Mouse (Mus musculus) intestine, postnatal 0 days (tissue): Measurements from ENCODE around the gene Krt77. TPM values are rescaled to one million over a fixed set of nuclear protein-coding genes. Genes with fewer than 3 reads are reported as not detected.

Experiments
- ATAC-seq: fragments of 200-750 bp; cut with Nextera tagmentation; 2 replicates; pipeline ENCODE4 v1.8.0; 2017; ENCODE audit warnings: mild to moderate bottlenecking, moderate TSS enrichment, moderate library complexity
- H3K27ac ChIP-seq: fragments of 300-500 bp; sonication (generic); 2 replicates; pipeline ENCODE4 v1.5.1; 2014; ENCODE audit warnings: mild to moderate bottlenecking, low read depth, low read length, moderate library complexity
- H3K27me3 ChIP-seq: fragments of 300-500 bp; sonication (generic); replicated peaks from 2 replicates; pipeline ENCODE4 v1.6.1; 2014; ENCODE audit warnings: low read length, mixed read lengths; ENCODE audit not compliant: control insufficient read depth, insufficient read depth
- H3K36me3 ChIP-seq: fragments of 300-500 bp; sonication (generic); 2 replicates; pipeline ENCODE4 v1.6.1; 2014; ENCODE audit warnings: mild to moderate bottlenecking, moderate library complexity; ENCODE audit not compliant: control insufficient read depth, insufficient read depth
- H3K4me1 ChIP-seq: fragments of 300-500 bp; sonication (generic); replicated peaks from 2 replicates; pipeline ENCODE4 v1.6.1; 2014; ENCODE audit warnings: antibody characterized with exemption, low read length, mixed read lengths; ENCODE audit not compliant: control insufficient read depth, insufficient read depth
- H3K4me2 ChIP-seq: fragments of 300-500 bp; sonication (generic); replicated peaks from 2 replicates; pipeline ENCODE4 v1.6.1; 2014; ENCODE audit warnings: low read depth, mild to moderate bottlenecking, moderate library complexity
- H3K4me3 ChIP-seq: fragments of 300-500 bp; sonication (generic); 2 replicates; pipeline ENCODE4 v1.5.1; 2014; ENCODE audit warnings: low read depth, low read length
- H3K9ac ChIP-seq: fragments of 300-500 bp; sonication (generic); 2 replicates; pipeline ENCODE4 v1.6.1; 2014; ENCODE audit warnings: mild to moderate bottlenecking, low read depth, low read length
- H3K9me3 ChIP-seq: fragments of 300-500 bp; sonication (generic); 2 replicates; pipeline ENCODE4 v1.6.1; 2016; ENCODE audit warnings: mixed run types; ENCODE audit not compliant: control insufficient read depth
- CTCF ChIP-seq: sonication (generic); IDR thresholded peaks from 2 replicates; pipeline ENCODE4 v1.5.1; 2016; ENCODE audit warnings: low read depth, mild to moderate bottlenecking, control low read depth, antibody characterized with exemption, moderate library complexity
- WGBS: fragments of 180-500 bp; shearing (Covaris S2); extraction: QIAGEN DNeasy Blood & Tissue Kit; methylation state at CpG from one replicate; pipeline ENCODE4 v1.1.7; 2014; 5-methylcytosine and 5-hydroxymethylcytosine counted together
- polyA plus RNA-seq: library from polyadenylated mRNA; unstranded; fragments of >200 nt; fragmentation: Nextera tagmentation; extraction: Ambion mirVana; gene quantifications from 2 replicates; pipeline ENCODE4 v1.2.1, GENCODE M21; 2015

The Krt77 gene
- polyA plus RNA-seq, 1 experiment from 2014 or later: not detected

DNA sequence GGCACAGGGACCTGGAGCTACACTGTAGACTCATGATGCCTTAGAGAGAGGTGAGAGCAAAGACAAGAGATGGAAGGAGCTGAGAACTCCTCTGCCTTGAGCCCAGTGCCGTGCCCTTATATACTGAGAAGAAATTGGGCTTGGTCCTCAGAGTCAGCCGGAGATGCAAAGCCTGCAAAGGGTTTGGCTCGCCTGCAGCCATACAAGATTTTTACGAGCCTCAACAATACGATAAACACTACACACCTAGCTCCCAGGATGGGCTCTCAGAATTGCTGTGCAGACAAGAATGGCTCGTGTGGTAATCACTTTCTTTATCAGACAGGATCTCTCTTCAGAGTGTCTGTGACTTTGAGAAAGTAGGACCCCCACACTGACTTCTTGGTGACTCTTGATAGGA is 18.8 kb downstream of the Krt77 start, which contains the start of gene Krt1:
TSS of gene Krt1 (minus strand) at position 101 of the 400 bp plus-strand sequence.
- TF ChIP-seq CTCF: no peak
- no peaks in the 10 kb centered on the region for H3K9me3 ChIP-seq
- no peak within 1 kb of the TSS for H3K27ac ChIP-seq
- no peak within 1 kb of the TSS for H3K4me3 ChIP-seq
- H3K4me1 ChIP-seq: no peaks in the 10 kb centered on the region
- WGBS: 50% methylated on average over 6 of the region's 6 CpGs
- H3K27me3 ChIP-seq: peaks cover 7% of the 10 kb centered on the region; the same call in 1 of the 2 replicates
- no peak within 1 kb of the TSS for H3K4me2 ChIP-seq
- no peak within 1 kb of the TSS for H3K9ac ChIP-seq
- H3K36me3 ChIP-seq: no peaks in the 10 kb centered on the region
- ATAC-seq: no peak

DNA sequence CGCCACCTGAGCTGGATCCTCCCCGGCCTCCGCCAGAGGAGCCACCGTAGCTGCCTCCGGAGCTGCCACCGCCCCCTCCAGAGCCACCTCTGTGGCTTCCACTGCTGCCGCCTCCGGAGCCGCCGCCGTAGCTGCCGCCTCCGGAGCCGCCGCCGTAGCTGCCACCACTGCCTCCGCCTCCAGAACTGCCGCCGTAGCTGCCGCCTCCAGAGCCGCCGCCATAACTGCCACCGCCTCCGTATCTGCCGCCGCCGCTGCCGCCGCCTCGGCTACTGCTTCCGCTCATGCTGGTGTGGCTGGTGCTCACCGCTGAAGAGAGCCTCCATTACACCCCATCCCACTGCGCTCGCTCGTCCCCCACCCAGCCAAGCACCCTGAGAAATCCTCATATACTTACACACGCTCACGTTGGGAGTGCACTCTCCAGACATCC is 23.5 kb downstream of the Krt77 start:
- Histone ChIP-seq H3K27me3 (peaks cover 13% of the 10 kb centered on the region; the same call in 1 of the 2 replicates), H3K4me1 (no peaks in the 10 kb centered on the region), H3K9me3 (no peaks in the 10 kb centered on the region), H3K4me2 (peak overlapping the region; percentile 79), H3K27ac (no peak overlapping the region), H3K9ac (no peak overlapping the region; the same call in 1 of the 2 replicates), H3K4me3 (peak overlapping the region; percentile 41), H3K36me3 (no peaks in the 10 kb centered on the region)
- WGBS: 1% methylated on average over 31 of the region's 37 CpGs
- no peak for ATAC-seq
- TF ChIP-seq CTCF: no peak

DNA sequence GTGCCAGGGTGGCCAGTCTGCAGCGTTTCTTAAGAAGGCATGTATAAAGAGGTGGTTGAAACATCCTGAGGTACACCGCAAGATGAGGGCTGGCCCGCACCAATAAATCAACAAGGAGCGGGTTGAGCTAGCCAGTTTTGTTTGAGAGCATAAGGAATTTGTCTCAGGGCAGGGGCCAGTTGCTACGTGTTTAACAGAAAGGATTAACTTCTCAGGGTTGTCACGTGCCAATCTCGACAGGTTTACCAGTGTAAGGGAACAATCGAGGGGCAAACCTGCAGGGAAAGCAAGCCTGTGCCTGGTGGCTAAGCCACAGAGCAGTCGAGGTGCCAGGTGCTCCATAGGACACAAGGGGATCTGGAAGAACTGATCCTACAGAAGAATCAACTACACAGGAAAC is 26.3 kb downstream of the Krt77 start:
- no peak for TF ChIP-seq CTCF
- Histone ChIP-seq H3K9ac (no peak overlapping the region), H3K36me3 (no peaks in the 10 kb centered on the region), H3K4me1 (no peaks in the 10 kb centered on the region), H3K4me3 (no peak overlapping the region), H3K9me3 (no peaks in the 10 kb centered on the region), H3K4me2 (no peak overlapping the region), H3K27ac (no peak overlapping the region), H3K27me3 (peaks cover 18% of the 10 kb centered on the region; the same call in 1 of the 2 replicates)
- ATAC-seq: no peak
- 42% methylated on average over 9 of the region's 9 CpGs for WGBS

DNA sequence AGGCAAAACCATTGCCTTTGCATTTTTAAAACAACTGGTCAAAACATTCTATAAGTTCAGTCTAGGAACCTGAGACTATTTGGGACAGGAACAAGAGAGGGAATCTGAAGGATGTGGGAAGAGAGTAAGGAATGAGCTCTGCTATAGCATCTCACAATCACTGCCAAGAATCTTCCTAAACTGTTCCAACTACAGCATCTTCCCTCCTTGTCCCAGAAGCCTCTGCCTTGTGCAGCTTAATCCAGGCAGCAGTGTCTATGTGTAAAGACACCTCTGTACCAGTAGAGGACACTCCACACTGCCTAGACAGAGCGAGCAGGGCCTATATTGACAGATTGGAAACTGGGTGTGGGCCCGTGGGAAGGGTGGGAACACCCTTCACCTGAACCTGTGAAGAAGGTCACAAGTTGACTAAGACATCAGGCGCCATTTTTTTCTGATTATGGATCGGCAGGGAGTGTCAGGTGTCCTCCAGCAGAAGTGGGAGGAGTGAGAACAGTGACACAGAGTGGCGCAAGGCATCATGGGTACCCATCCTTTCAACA is 34.6 kb downstream of the Krt77 start:
- peak; percentile 49 for TF ChIP-seq CTCF
- Histone ChIP-seq H3K9ac (no peak overlapping the region), H3K4me1 (no peaks in the 10 kb centered on the region), H3K27me3 (0 out of 2 replicates have a peak, but pooled peaks cover 6% of the 10 kb centered on the region), H3K4me3 (no peak overlapping the region), H3K27ac (no peak overlapping the region), H3K9me3 (no peaks in the 10 kb centered on the region), H3K4me2 (no peak overlapping the region), H3K36me3 (no peaks in the 10 kb centered on the region)
- ATAC-seq: no peak
- 51% methylated on average over 5 of the region's 5 CpGs for WGBS

DNA sequence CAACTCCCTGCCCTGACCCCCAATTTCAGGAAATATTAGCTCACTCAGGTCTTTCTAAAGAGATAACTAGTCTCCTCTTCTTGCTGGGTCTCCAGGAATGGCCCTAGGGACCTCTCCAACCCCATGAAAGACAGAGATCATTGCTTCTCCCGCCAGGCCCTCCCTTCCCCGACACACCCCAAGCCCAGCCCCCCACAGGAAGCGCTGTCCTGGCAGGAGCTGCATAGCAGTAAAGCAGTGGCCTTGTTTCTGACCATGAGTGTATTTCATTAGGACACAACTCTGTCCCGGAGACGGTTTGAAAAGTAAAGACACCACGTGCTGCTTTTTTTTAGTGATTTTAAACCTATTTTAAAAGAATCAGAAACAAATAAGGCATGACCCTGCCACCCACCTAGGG is 36.4 kb downstream of the Krt77 start:
- no peaks in the 10 kb centered on the region for H3K36me3 ChIP-seq

DNA sequence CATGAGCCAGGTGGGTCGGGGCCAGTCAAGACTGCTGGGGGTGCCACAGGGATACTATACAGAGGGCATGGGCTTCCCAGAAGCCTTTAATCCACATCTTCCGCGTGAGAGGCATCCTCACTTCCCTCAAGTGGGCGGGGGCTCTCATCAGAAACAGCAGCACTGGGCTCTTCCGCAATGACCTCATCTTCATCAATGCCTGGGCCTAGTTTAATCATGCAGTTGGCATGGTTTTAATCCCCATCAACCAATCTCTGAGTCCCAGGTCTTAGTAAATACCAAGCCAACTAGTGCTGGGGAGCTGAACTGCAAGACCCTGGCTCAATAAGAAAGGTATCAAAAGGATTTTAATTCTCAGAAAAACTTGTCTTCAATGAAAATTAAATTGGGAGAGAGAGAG is 40.1 kb downstream of the Krt77 start:
- H3K27ac ChIP-seq: no peak overlapping the region
- 72% methylated on average over 5 of the region's 5 CpGs for WGBS
- no peak for TF ChIP-seq CTCF

More for the DNA sequence above, 36.4 kb downstream of the Krt77 start:
- Histone ChIP-seq H3K27ac (no peak overlapping the region), H3K27me3 (no peaks in the 10 kb centered on the region), H3K4me1 (no peaks in the 10 kb centered on the region), H3K9ac (no peak overlapping the region), H3K9me3 (no peaks in the 10 kb centered on the region), H3K4me3 (no peak overlapping the region), H3K4me2 (no peak overlapping the region)
- ATAC-seq: no peak
- no peak for TF ChIP-seq CTCF
- 38% methylated on average over 6 of the region's 6 CpGs for WGBS

More for the DNA sequence above, 40.1 kb downstream of the Krt77 start:
- Histone ChIP-seq H3K9me3 (no peaks in the 10 kb centered on the region), H3K4me2 (no peak overlapping the region), H3K36me3 (no peaks in the 10 kb centered on the region), H3K4me3 (no peak overlapping the region), H3K9ac (no peak overlapping the region), H3K27me3 (no peaks in the 10 kb centered on the region), H3K4me1 (no peaks in the 10 kb centered on the region)
- ATAC-seq: no peak
